Mouse (Mus musculus): ENCODE data around the gene Herpud2.

The Herpud2 gene

DNA sequence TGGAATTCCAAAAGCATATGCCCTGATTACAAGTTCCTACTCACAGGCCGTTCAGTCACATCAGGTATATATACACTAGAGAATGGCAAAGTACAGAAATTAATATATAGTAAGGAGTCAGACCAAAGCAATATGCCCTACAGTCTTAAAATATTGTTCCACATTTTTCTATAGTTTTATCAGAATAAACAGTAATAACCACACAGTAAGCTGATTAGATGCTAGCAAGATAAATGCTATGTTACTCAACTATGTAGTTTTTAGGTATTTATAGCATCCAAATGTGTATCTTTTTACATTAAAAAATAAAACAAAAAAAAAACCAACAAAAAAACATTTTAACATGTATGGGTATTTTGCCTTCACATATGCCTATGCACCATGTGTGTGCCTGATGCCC, 5.7 kb downstream of the Herpud2 start:
- no peak for DNase-seq (ENCODE audit: low read depth, low spot score)

DNA sequence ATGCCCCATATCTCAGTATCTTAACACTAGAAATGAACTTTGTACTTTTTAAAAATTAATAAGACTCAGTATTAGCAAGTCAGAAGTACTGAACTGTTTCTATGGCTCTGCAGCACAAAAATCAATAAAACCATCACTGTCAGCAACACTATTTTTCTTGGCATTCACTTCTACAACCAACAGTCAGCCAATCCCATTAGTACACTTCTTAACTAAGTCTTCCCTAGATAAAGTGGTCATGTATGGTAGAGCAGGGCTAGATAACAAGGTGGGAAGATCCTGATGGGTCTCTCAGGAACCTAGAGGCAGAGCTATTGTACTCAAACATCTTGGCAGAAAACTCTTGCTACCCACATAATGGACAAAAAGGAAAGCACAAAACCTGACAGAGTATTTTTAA, 7.7 kb downstream of the Herpud2 start:
- no peak for DNase-seq (ENCODE audit: low read depth, low spot score)

DNA sequence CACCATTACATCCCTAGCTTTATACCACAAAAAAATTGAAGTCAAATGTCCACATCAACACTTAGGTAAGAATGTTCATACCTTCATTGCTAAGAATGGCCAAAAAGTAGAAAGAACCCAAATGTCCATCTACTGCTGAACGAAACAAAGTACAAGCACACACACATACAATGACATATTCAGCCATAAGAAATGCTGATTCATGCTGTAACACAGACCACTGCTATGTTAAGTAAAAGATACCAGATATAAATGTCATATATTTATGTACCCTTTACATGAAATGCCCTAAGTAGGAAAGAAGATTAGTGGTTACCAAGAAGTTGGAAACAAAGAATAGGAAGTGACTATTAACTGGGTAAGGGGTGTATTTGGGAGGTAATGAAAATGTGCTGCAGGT, 8.6 kb downstream of the Herpud2 start:
- DNase-seq (ENCODE audit: low read depth, low spot score): no peak

DNA sequence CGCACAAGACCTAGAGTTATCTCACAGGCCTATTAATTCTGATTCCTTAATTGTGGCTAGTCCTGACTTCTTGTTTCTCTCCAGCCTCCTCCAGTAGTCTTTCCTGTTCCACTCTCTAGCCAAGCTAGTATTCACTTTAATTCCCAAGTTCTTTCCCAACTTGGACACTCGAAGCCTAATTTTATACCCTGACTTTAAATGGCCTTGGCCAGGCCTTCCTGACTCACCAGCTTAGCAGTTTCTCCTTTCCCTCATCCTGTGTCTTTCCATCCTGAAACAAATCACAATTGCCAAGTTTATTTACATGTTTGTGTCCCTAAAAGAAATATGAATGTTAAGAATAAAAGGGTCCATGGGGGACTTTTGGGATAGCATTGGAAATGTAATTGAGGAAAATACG, 9.6 kb downstream of the Herpud2 start:
- no peak for DNase-seq (ENCODE audit: low read depth, low spot score)

DNA sequence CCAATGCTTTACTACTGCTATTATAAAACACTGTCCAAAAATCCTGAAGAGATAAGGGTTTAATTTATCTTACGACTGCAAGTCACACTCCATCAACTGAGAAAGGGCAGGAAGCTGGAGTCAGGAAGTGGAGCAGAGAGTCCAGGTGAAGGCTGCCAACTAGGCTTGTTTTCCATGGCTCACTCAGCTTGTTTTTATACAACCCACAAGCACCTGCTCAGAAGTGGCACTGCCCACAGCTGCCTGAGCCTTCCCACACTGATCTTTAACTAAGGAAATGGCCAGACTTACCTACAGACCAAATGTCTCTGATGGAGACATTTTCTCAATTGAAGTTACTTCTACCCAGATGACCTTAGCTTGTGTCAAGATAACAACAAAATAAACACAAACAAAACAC, 11.3 kb downstream of the Herpud2 start:
- DNase-seq (ENCODE audit: low read depth, low spot score): no peak

DNA sequence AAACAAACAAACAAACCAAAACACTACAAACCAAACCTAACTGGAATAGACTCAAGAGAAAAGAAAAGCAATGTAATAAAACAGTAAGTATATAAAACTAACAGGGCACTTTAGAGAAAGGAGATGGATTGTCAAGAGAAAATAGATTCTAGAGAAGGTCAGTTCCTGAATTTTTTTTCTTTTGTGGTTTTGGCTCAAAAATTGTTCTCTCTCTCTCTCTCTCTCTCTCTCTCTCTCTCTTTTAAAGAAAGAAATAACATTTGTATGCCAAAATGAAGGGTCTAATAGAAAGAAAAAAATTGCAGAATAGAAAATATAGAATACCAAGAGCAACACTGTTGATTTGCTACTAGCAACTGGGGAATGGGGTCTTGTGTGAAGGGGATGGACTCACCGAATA, 12.7 kb downstream of the Herpud2 start:
- DNase-seq (ENCODE audit: low read depth, low spot score): no peak

DNA sequence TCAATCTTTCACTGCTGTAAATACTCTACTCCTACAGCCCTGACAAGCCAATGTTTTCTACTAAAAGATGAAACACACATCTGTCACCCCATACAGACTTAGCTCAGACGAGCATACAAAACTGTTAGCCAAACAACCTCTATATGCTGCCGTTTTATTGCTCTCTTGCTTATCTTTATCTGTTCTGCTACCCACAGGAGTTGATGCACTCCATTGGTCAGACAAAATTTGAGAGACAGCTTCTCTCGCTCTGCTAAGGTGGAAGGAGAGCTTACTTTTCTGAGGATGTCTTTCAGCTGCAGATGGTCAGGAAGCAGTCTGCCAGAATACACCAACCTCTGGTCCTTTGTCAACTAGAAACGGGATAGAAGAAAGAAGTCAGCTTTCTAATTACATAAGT, 18.7 kb downstream of the Herpud2 start:
- no peak for DNase-seq (ENCODE audit: low read depth, low spot score)

DNA sequence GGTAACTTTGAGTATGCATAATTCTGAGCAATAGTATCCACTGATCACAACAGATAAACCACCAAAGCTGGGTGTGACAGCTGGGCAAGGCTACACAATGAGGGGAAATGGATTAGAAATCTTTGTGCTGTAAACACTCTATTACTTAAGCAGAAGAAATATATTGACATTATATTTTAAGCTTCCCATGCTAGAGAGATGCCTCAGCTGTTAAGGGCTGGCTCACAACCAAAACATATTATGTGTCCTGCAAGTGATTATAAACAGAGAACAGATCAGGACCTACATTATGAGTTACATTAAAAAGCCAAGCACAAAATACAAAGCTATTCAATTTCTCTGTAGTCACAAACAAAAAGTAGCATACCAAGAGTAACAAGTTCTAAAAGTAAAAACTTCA, 19.4 kb downstream of the Herpud2 start:
- DNase-seq (ENCODE audit: low read depth, low spot score): no peak

DNA sequence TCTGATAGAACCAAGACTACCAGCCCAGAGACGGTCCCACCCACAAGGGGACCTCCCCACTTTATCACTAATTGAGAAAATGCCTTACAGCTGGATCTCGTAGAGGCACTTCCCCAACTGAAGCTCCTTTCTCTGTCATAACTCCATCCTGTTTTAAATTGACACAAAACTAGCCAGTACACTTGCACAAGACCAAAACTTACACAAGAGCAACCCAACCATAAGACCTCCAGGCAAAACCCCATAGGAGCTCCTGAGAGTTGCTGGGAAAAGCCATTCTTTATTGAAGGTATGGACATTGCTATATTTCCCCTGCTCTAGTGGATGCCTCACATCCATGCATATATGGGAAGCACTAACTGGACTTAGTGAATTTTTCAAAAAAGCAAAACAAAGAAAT, 27.6 kb downstream of the Herpud2 start:
- DNase-seq (ENCODE audit: low read depth, low spot score): peak; percentile 28

DNA sequence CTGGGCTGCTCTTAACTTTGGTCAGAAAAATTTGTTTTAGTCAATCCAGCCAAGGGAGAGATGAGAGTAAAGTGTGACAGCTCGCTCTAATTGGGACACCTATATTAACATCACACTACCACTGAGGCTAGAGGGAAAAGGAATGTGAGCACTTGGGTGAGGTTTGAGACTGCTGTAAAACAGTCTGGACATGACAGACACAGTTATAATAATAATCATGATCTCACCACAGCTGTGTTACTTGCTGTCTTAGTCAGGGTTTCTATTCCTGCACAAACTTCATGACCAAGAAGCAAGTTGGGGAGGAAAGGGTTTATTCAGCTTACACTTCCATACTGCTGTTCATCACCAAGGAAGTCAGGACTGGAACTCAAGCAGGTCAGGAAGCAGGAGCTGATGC, 28.0 kb downstream of the Herpud2 start:
- peak; percentile 19 for DNase-seq (ENCODE audit: low read depth, low spot score)

DNA sequence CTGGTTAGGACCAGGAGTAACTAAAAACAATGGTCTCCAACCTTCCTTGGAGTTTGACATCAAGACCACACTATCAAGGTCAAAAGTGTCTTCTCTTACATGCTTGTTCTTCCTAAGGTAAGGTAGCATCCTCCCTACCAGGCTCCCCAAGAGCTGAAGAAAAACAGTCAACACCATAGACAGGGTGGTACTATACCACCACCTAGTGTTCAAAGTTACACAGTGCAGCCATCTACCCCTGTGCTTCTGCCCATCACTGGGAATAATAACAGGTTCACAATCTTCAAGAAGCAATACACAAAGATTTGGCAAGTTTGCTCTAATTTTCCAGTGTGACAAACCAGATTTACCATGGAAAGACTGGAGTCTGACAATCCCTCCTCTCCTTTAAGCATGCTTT, 47.0 kb downstream of the Herpud2 start:
- peak; percentile 36 for DNase-seq (ENCODE audit: low read depth, low spot score)

DNA sequence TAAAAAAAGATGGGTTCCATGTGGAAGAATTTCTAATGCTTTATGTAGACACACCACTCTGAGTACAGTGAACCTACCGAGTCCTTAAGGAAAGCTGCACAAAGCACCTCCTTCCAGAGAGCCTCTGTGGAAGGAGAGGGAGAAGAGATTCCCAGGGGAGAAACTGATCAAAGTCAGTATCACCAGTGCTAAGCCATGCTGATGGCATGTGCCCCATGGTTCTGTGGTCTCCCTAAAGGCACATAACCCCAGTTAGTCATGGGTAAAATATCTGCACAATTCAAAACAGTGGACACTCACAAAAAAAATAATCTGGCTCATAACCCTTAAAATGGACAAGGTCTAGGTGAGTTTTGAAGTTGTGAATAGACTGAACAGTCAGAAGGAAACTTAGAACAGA, 48.7 kb downstream of the Herpud2 start:
- no peak for DNase-seq (ENCODE audit: low read depth, low spot score)

DNA sequence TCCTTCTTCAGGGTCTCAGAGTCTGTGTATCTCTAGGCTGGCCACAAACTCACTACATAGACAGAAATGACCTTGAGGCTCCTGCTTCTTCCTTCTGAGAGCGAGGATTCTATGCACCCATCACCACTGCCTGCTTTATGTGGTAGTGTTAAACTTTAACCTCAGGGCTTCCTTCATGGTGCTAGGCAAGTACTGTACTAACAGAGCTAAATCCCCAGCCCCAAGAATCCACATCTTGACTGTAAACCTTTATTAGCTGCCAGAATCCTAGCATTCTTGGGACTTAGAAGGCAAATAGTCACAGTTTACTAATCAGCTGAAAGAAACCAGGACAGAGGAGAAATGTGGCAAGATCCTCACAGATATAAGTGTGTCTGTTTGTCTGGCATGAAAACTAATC, 60.8 kb downstream of the Herpud2 start:
- no peak for DNase-seq (ENCODE audit: low read depth, low spot score)

DNA sequence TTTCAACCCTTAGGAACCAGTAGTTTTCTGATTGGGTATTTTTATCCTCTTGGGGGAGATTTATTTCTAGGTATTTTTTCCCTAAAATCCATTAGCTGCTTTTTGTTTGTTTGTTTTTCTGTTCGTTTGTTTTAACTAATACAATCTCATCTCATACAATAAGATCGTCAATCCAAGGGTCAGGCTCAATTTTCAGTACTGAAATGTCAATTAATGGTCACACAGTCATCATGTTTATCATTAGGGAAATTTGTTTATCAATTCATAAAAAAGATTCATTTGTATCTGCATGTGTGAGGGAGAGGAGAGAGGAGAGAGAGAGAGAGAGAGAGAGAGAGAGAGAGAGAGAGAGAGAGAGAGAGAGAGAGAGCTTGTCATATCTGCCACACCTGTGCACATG, 62.5 kb downstream of the Herpud2 start, which contains the start of gene Gm10181:
Gm10181 (plus strand) TSS at position 301 of the 400 bp plus-strand sequence.
- DNase-seq (ENCODE audit: low read depth, low spot score): no peak

DNA sequence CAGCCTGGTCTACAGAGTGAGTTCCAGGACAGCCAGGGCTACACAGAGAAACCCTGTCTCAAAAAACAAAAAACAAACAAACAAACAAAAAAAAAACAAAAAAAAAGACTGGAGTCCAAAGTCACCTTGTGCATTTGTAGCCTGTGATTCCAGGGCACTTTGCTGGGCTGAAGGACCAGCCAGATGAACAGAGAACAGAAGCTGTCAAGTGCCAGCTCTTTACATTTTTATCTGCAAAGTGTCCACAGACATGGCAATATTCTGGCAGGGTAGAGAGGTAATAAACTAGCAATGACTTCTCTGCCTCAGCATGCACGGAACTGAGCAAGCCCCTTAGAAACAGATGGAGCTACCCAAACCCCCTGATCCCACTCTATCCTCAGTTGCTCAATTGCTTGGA, 75.1 kb downstream of the Herpud2 start:
- DNase-seq (ENCODE audit: low read depth, low spot score): no peak

DNA sequence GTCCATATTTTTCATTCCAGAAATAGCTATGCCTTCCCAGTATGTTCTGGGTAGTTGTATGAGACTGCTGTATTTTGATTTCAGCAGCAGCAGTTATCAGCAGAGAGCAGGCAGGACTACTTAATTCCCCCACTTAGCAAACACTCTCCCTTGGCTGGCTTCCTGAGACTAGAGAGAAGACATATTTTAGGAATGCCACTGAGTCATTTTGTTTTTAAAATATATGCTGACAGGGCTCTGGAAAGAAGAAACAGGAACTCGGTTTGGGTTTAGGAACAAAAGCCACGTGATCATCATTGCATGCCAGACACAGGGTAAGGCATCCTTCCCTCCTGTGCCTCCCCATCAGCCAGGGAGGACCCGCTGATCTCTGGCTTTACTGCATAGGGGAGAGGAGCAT, 75.6 kb downstream of the Herpud2 start:
- no peak for DNase-seq (ENCODE audit: low read depth, low spot score)

DNA sequence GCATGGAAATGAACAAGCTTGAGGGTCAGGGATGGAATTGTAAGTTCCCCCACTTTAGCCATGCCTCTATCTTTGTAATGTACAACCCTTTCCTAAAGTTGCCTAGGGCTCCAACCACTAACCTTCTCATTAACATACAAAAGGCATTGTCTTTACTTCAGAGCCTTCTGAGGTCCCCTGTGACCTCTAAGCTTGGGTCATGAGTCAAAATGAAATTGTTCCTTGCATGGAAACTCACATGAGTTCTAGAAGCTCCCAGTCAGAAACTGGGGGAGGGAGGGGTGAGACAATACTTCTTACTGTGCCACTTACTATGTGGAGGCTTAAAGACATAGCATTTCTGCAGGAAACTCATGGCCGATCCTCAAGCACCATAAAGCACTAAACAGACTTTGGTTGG, 79.0 kb downstream of the Herpud2 start:
- no peak for DNase-seq (ENCODE audit: low read depth, low spot score)

DNA sequence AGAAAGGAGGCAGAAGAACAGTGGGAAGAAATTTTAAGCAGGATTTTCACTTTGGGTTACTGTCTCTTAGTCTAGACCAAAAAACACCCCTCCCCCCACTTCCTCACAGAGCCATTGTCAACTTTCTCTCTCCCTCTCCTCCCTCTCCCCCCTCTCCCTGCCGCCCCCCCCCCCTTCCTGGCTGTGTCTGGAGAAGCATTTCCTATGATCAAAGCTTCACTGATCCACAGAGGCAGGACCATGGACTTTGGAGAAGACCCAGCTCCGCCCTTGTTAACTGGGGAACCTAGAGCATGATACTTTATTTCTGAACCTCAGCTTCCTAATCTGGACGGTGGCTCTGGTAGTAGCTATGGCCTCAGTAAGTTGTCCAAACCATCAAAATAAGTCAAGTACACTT, 92.9 kb downstream of the Herpud2 start:
- no peak for DNase-seq (ENCODE audit: low read depth, low spot score)
